Mouse (Mus musculus) erythroblast, embryonic 14.5 days (primary cell): ENCODE data around the gene Mapk11.

ENCODE experiments used
- GATA1 ChIP-seq: IDR thresholded peaks from 2 replicates; pipeline ENCODE4 v1.6.1; 2012; ENCODE audit warnings: low read length, inconsistent platforms, mixed read lengths
- TAL1 ChIP-seq: IDR thresholded peaks from 3 replicates; pipeline ENCODE4 v1.6.1; 2012; ENCODE audit warnings: low read length, inconsistent platforms, mixed read lengths

GRCm38 (mm10) chr15:89182842-89183241 is 33.4 kb upstream of the Mapk11 start:
- TF ChIP-seq GATA1, result no peak
- TF ChIP-seq TAL1, result no peak
